Mouse (Mus musculus): ENCODE data around the gene Zfp606. TPM values are rescaled to one million over a fixed set of nuclear protein-coding genes. Genes with fewer than 3 reads are reported as not detected.

Zfp606 gene
- 44.7 and 50.7 TPM in 2 replicates for polyA plus RNA-seq (2014; fragmentation: Nextera tagmentation; extraction: Ambion mirVana)

- Histone ChIP-seq H3K9ac (replicated peaks; ENCODE audit: low read depth, low read length) (peak within 1 kb of the TSS; percentile 97), H3K4me3 (ENCODE audit: low read depth, low read length) (peak within 1 kb of the TSS; percentile 86), H3K27ac (ENCODE audit: low read depth, low read length) (peak within 1 kb of the TSS; percentile 80), H3K9me3 (ENCODE audit: control insufficient read depth, low read length) (peaks cover 6% of the 10 kb centered on the region), H3K4me1 (ENCODE audit: control insufficient read depth, insufficient read depth, low read length) (no peaks in the 10 kb centered on the region), H3K4me2 (ENCODE audit: low read depth, low read length) (peak within 1 kb of the TSS; percentile 70), H3K36me3 (ENCODE audit: control insufficient read depth, insufficient read depth, low read length) (peaks cover 32% of the 10 kb centered on the region), H3K27me3 (ENCODE audit: control insufficient read depth, insufficient read depth, low read length) (no peaks in the 10 kb centered on the region)
- under 1% methylated on average over 52 of the region's 53 CpGs for WGBS
- peak; percentile 98 for ATAC-seq (ENCODE audit: low read depth)
Observed at GRCm38 (mm10) chr7:12478158-12479008, at the start of gene Zfp606. Zfp606 (plus strand) TSS chr7:12478293.

DNA sequence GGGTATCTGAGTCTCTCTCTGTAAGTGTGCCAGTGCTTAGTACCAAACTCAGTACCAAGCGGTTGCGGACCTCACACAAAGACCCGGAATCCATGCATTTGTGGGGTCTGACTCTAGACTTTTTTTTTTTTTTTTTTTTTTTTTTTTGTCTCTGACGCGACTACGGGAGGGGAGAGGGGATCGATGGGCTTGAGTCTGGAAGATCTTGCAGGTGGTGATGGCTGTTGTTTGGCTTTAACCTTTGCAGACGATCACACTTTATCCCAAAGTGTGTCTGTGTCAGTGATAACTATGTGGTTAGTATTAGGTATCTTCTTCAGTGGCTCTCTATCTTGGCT, 885 bp downstream of the Zfp606 start:
- WGBS, result 2% methylated on average over 7 of the region's 8 CpGs
- ATAC-seq (ENCODE audit: low read depth), result peak; percentile 9; the same call in 1 of the 2 replicates
- H3K9ac ChIP-seq (replicated peaks; ENCODE audit: low read depth, low read length), result peak overlapping the region; percentile 97

DNA sequence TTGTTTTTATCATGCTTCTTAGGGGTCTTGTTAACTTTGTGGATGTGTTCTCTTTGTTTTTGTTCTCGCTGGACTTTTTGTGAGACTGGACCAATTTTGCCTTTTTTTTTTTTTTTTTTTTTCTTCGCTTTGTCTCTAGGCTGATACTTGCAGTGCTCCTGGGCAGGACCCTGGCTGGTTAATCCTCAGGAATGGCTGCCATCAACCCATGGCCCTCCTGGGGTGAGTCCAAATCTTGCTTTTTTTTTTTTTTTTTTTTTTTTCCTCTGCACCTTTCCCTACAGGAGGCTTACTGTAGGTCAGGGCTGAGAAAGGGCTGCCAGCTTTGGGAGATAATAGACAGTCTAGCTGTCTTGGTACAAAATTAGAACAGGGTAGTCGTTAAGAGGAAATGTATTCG, 1.4 kb downstream of the Zfp606 start:
- Histone ChIP-seq H3K4me1 (ENCODE audit: control insufficient read depth, insufficient read depth, low read length) (no peaks in the 10 kb centered on the region), H3K4me2 (ENCODE audit: low read depth, low read length) (peak overlapping the region; percentile 70), H3K9ac (replicated peaks; ENCODE audit: low read depth, low read length) (peak overlapping the region; percentile 97; the same call in 1 of the 2 replicates), H3K9me3 (ENCODE audit: control insufficient read depth, low read length) (peaks cover 6% of the 10 kb centered on the region), H3K27me3 (ENCODE audit: control insufficient read depth, insufficient read depth, low read length) (no peaks in the 10 kb centered on the region), H3K27ac (ENCODE audit: low read depth, low read length) (no peak overlapping the region), H3K36me3 (ENCODE audit: control insufficient read depth, insufficient read depth, low read length) (peaks cover 44% of the 10 kb centered on the region), H3K4me3 (ENCODE audit: low read depth, low read length) (peak overlapping the region; percentile 86)
- ATAC-seq (ENCODE audit: low read depth), result no peak
- WGBS, result 74% methylated on average over 4 of the region's 4 CpGs

More for the DNA sequence above, 885 bp downstream of the Zfp606 start:
- peaks cover 6% of the 10 kb centered on the region for H3K9me3 ChIP-seq (ENCODE audit: control insufficient read depth, low read length)
- H3K4me1 ChIP-seq (ENCODE audit: control insufficient read depth, insufficient read depth, low read length), result no peaks in the 10 kb centered on the region
- H3K27me3 ChIP-seq (ENCODE audit: control insufficient read depth, insufficient read depth, low read length), result no peaks in the 10 kb centered on the region
- H3K4me3 ChIP-seq (ENCODE audit: low read depth, low read length), result peak overlapping the region; percentile 86
- peak overlapping the region; percentile 80 for H3K27ac ChIP-seq (ENCODE audit: low read depth, low read length)
- peaks cover 38% of the 10 kb centered on the region for H3K36me3 ChIP-seq (ENCODE audit: control insufficient read depth, insufficient read depth, low read length)
- peak overlapping the region; percentile 70 for H3K4me2 ChIP-seq (ENCODE audit: low read depth, low read length)

GRCm38 (mm10) chr7:12483771-12484170, 5.7 kb downstream of the Zfp606 start:
- Histone ChIP-seq H3K4me2 (ENCODE audit: low read depth, low read length) (no peak overlapping the region), H3K36me3 (ENCODE audit: control insufficient read depth, insufficient read depth, low read length) (peaks cover 85% of the 10 kb centered on the region), H3K27me3 (ENCODE audit: control insufficient read depth, insufficient read depth, low read length) (no peaks in the 10 kb centered on the region), H3K4me3 (ENCODE audit: low read depth, low read length) (no peak overlapping the region), H3K27ac (ENCODE audit: low read depth, low read length) (no peak overlapping the region), H3K4me1 (ENCODE audit: control insufficient read depth, insufficient read depth, low read length) (no peaks in the 10 kb centered on the region), H3K9ac (replicated peaks; ENCODE audit: low read depth, low read length) (no peak overlapping the region), H3K9me3 (ENCODE audit: control insufficient read depth, low read length) (peaks cover 28% of the 10 kb centered on the region)
- ATAC-seq (ENCODE audit: low read depth), result no peak
- WGBS, result 98% methylated on average over 6 of the region's 6 CpGs

DNA sequence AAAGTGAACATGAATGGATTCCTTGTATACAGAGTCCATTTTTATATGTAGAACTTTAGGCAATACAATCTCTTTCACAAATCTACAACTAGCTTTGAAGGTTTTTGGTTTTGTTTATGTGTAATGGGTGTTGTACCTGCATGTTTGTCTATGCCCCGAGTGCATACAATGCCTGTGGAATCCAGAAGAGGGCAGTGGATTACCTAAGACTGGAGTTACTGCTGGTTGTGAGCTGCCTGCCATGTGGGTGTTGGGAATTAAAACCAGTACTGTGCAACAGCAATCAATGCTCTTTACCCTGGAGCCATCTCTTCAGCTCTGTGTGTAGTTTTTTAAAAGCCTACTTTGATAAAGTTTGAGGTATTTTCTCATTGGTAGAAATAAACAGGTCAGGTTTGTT, 7.9 kb downstream of the Zfp606 start:
- 100% methylated on average over 1 of the region's 1 CpGs for WGBS
- H3K4me3 ChIP-seq (ENCODE audit: low read depth, low read length), result no peak overlapping the region
- H3K27me3 ChIP-seq (ENCODE audit: control insufficient read depth, insufficient read depth, low read length), result no peaks in the 10 kb centered on the region
- H3K4me1 ChIP-seq (ENCODE audit: control insufficient read depth, insufficient read depth, low read length), result no peaks in the 10 kb centered on the region
- no peak overlapping the region for H3K4me2 ChIP-seq (ENCODE audit: low read depth, low read length)
- H3K9me3 ChIP-seq (ENCODE audit: control insufficient read depth, low read length), result peaks cover 38% of the 10 kb centered on the region
- no peak for ATAC-seq (ENCODE audit: low read depth)
- H3K9ac ChIP-seq (replicated peaks; ENCODE audit: low read depth, low read length), result no peak overlapping the region
- H3K27ac ChIP-seq (ENCODE audit: low read depth, low read length), result no peak overlapping the region
- peaks cover 97% of the 10 kb centered on the region for H3K36me3 ChIP-seq (ENCODE audit: control insufficient read depth, insufficient read depth, low read length)

GRCm38 (mm10) chr7:12486691-12487090, 8.6 kb downstream of the Zfp606 start:
- H3K9me3 ChIP-seq (ENCODE audit: control insufficient read depth, low read length), result peaks cover 38% of the 10 kb centered on the region
- H3K4me1 ChIP-seq (ENCODE audit: control insufficient read depth, insufficient read depth, low read length), result no peaks in the 10 kb centered on the region
- no peak for ATAC-seq (ENCODE audit: low read depth)

GRCm38 (mm10) chr7:12510913-12511312, 32.8 kb downstream of the Zfp606 start:
- H3K9ac ChIP-seq (replicated peaks; ENCODE audit: low read depth, low read length), result no peak overlapping the region
- H3K4me1 ChIP-seq (ENCODE audit: control insufficient read depth, insufficient read depth, low read length), result no peaks in the 10 kb centered on the region
- H3K9me3 ChIP-seq (ENCODE audit: control insufficient read depth, low read length), result no peaks in the 10 kb centered on the region
- H3K4me3 ChIP-seq (ENCODE audit: low read depth, low read length), result no peak overlapping the region
- H3K27ac ChIP-seq (ENCODE audit: low read depth, low read length), result no peak overlapping the region
- no peaks in the 10 kb centered on the region for H3K36me3 ChIP-seq (ENCODE audit: control insufficient read depth, insufficient read depth, low read length)
- 71% methylated on average over 1 of the region's 1 CpGs for WGBS
- H3K27me3 ChIP-seq (ENCODE audit: control insufficient read depth, insufficient read depth, low read length), result no peaks in the 10 kb centered on the region
- ATAC-seq (ENCODE audit: low read depth), result no peak
- no peak overlapping the region for H3K4me2 ChIP-seq (ENCODE audit: low read depth, low read length)

More at GRCm38 (mm10) chr7:12486691-12487090, 8.6 kb downstream of the Zfp606 start:
- H3K4me3 ChIP-seq (ENCODE audit: low read depth, low read length), result no peak overlapping the region
- H3K27ac ChIP-seq (ENCODE audit: low read depth, low read length), result no peak overlapping the region
- H3K27me3 ChIP-seq (ENCODE audit: control insufficient read depth, insufficient read depth, low read length), result no peaks in the 10 kb centered on the region
- no peak overlapping the region for H3K4me2 ChIP-seq (ENCODE audit: low read depth, low read length)
- no peak overlapping the region for H3K9ac ChIP-seq (replicated peaks; ENCODE audit: low read depth, low read length)
- H3K36me3 ChIP-seq (ENCODE audit: control insufficient read depth, insufficient read depth, low read length), result peaks cover 97% of the 10 kb centered on the region

GRCm38 (mm10) chr7:12512217-12512616, 34.1 kb downstream of the Zfp606 start, which contains the start of gene 2900092C05Rik:
2900092C05Rik (plus strand) TSS chr7:12512517.
- H3K9me3 ChIP-seq (ENCODE audit: control insufficient read depth, low read length), result no peaks in the 10 kb centered on the region
- 66% methylated on average over 2 of the region's 2 CpGs for WGBS
- no peak within 1 kb of the TSS for H3K9ac ChIP-seq (replicated peaks; ENCODE audit: low read depth, low read length)
- no peak within 1 kb of the TSS for H3K27ac ChIP-seq (ENCODE audit: low read depth, low read length)
- H3K36me3 ChIP-seq (ENCODE audit: control insufficient read depth, insufficient read depth, low read length), result no peaks in the 10 kb centered on the region
- no peak within 1 kb of the TSS for H3K4me3 ChIP-seq (ENCODE audit: low read depth, low read length)
- no peak within 1 kb of the TSS for H3K4me2 ChIP-seq (ENCODE audit: low read depth, low read length)
- ATAC-seq (ENCODE audit: low read depth), result no peak
- no peaks in the 10 kb centered on the region for H3K27me3 ChIP-seq (ENCODE audit: control insufficient read depth, insufficient read depth, low read length)
- no peaks in the 10 kb centered on the region for H3K4me1 ChIP-seq (ENCODE audit: control insufficient read depth, insufficient read depth, low read length)
